Mouse (Mus musculus) embryonic fibroblast, embryonic 13.5 days (primary cell): ENCODE measurements around the gene Cd164.

Experiments
- CTCF ChIP-seq: IDR thresholded peaks from 2 replicates; pipeline ENCODE4 v1.5.1; 2011; ENCODE audit warnings: mild to moderate bottlenecking, control low read depth, low read length, moderate library complexity, borderline replicate concordance; ENCODE audit not compliant: insufficient read depth
- POLR2A ChIP-seq: IDR thresholded peaks from 2 replicates; pipeline ENCODE4 v1.6.1; 2011; ENCODE audit warnings: low read depth, mild to moderate bottlenecking, control low read depth, low read length, moderate library complexity

GRCm38 (mm10) chr10:41542057-41542456 lies 22.8 kb downstream of the Cd164 start:
- TF ChIP-seq CTCF: no peak
- no peak for TF ChIP-seq POLR2A
